Mouse (Mus musculus): Measurements from ENCODE around the gene Snx29. TPM values are rescaled to one million over a fixed set of nuclear protein-coding genes. Genes with fewer than 3 reads are reported as not detected.

Gene Snx29
- polyA plus RNA-seq, 1 experiment, result not detected

DNA sequence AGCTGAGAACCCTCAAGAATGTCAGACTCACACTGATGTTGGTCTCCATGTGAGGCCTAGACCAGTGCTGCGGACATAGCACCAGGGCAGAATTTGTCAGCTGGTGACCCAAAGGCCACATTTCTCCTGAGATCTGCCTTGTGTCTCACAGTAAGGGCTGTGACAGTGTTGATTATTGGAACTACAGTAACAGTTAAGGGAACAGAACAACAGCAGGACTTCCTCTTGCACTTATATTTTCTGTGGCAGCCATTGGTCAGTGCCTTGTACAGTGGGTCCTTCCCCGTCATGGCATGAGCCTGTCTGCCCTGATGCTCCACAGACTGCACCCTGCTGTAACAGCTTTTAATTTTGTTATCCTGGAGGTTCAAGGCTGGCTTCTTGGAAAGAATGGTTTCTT lies 403.2 kb downstream of the Snx29 start:
- WGBS, result 94% methylated on average over 2 of the region's 2 CpGs
- Histone ChIP-seq H3K4me3 (ENCODE audit: insufficient read depth, low read depth, low read length) (no peak overlapping the region), H3K27ac (ENCODE audit: insufficient read depth, low read depth, low read length) (no peak overlapping the region), H3K4me1 (ENCODE audit: control insufficient read depth, insufficient read depth, low read length) (peaks cover 3% of the 10 kb centered on the region; the same call in 1 of the 2 replicates)
- TF ChIP-seq CTCF (IDR thresholded peaks at IDR 0.05; ENCODE audit: insufficient read depth, low read depth, low read length) (no peak), POLR2A (IDR thresholded peaks at IDR 0.05; ENCODE audit: insufficient read depth, low read depth, low read length) (no peak)

GRCm38 (mm10) chr16:11727331-11727730 lies 404.6 kb downstream of the Snx29 start:
- TF ChIP-seq POLR2A (IDR thresholded peaks at IDR 0.05; ENCODE audit: insufficient read depth, low read depth, low read length) (no peak), CTCF (IDR thresholded peaks at IDR 0.05; ENCODE audit: insufficient read depth, low read depth, low read length) (no peak)
- no peak overlapping the region for H3K4me3 ChIP-seq (ENCODE audit: insufficient read depth, low read depth, low read length)
- H3K4me1 ChIP-seq (ENCODE audit: control insufficient read depth, insufficient read depth, low read length), result peaks cover 3% of the 10 kb centered on the region; the same call in 1 of the 2 replicates
- no peak overlapping the region for H3K27ac ChIP-seq (ENCODE audit: insufficient read depth, low read depth, low read length)
- WGBS, result 96% methylated on average over 9 of the region's 9 CpGs

GRCm38 (mm10) chr16:11728131-11728530 lies 405.4 kb downstream of the Snx29 start:
- 91% methylated on average over 3 of the region's 3 CpGs for whole genome bisulfite sequencing
- no peak overlapping the region for H3K4me3 ChIP-seq (ENCODE audit: insufficient read depth, low read depth, low read length)
- TF ChIP-seq CTCF (IDR thresholded peaks at IDR 0.05; ENCODE audit: insufficient read depth, low read depth, low read length) (no peak), POLR2A (IDR thresholded peaks at IDR 0.05; ENCODE audit: insufficient read depth, low read depth, low read length) (no peak)
- H3K27ac ChIP-seq (ENCODE audit: insufficient read depth, low read depth, low read length), result no peak overlapping the region
- H3K4me1 ChIP-seq (ENCODE audit: control insufficient read depth, insufficient read depth, low read length), result peaks cover 3% of the 10 kb centered on the region; the same call in 1 of the 2 replicates

- Histone ChIP-seq H3K27ac (ENCODE audit: insufficient read depth, low read depth, low read length) (no peak overlapping the region), H3K4me3 (ENCODE audit: insufficient read depth, low read depth, low read length) (no peak overlapping the region), H3K4me1 (ENCODE audit: control insufficient read depth, insufficient read depth, low read length) (peaks cover 3% of the 10 kb centered on the region; the same call in 1 of the 2 replicates)
- 65% methylated on average over 3 of the region's 3 CpGs for WGBS
- TF ChIP-seq POLR2A (IDR thresholded peaks at IDR 0.05; ENCODE audit: insufficient read depth, low read depth, low read length) (no peak), CTCF (IDR thresholded peaks at IDR 0.05; ENCODE audit: insufficient read depth, low read depth, low read length) (no peak)
These were observed 405.9 kb downstream of the Snx29 start for GRCm38 (mm10) chr16:11728627-11729026.

GRCm38 (mm10) chr16:11729111-11729510 lies 406.4 kb downstream of the Snx29 start:
- H3K4me3 ChIP-seq (ENCODE audit: insufficient read depth, low read depth, low read length), result no peak overlapping the region
- peaks cover 3% of the 10 kb centered on the region; the same call in 1 of the 2 replicates for H3K4me1 ChIP-seq (ENCODE audit: control insufficient read depth, insufficient read depth, low read length)
- no peak overlapping the region for H3K27ac ChIP-seq (ENCODE audit: insufficient read depth, low read depth, low read length)
- no peak for TF ChIP-seq CTCF (IDR thresholded peaks at IDR 0.05; ENCODE audit: insufficient read depth, low read depth, low read length)
- no peak for TF ChIP-seq POLR2A (IDR thresholded peaks at IDR 0.05; ENCODE audit: insufficient read depth, low read depth, low read length)
- 78% methylated on average over 6 of the region's 6 CpGs for WGBS

DNA sequence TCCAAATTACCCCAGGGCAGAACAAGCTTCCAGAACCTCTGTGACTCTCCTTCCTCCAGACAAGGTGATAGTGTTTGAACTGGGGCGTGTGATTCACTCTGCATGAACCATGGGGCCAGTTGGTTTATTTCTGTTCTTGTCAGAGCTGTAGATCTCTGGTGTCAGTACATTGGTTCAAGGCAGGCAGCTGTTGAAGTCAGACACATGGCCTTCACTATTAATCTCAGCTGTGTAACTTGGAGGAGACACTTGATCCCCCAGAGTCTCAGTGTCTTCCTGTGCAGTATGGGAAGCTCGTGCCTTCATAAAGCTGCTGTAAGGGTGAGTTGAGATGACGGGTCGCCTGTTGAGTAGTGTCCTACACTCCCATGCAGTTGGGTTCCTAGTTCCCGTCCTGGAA lies 407.1 kb downstream of the Snx29 start:
- Histone ChIP-seq H3K27ac (ENCODE audit: insufficient read depth, low read depth, low read length) (no peak overlapping the region), H3K4me1 (ENCODE audit: control insufficient read depth, insufficient read depth, low read length) (peaks cover 3% of the 10 kb centered on the region; the same call in 1 of the 2 replicates), H3K4me3 (ENCODE audit: insufficient read depth, low read depth, low read length) (no peak overlapping the region)
- WGBS, result 97% methylated on average over 5 of the region's 5 CpGs
- no peak for TF ChIP-seq POLR2A (IDR thresholded peaks at IDR 0.05; ENCODE audit: insufficient read depth, low read depth, low read length)
- TF ChIP-seq CTCF (IDR thresholded peaks at IDR 0.05; ENCODE audit: insufficient read depth, low read depth, low read length), result no peak

DNA sequence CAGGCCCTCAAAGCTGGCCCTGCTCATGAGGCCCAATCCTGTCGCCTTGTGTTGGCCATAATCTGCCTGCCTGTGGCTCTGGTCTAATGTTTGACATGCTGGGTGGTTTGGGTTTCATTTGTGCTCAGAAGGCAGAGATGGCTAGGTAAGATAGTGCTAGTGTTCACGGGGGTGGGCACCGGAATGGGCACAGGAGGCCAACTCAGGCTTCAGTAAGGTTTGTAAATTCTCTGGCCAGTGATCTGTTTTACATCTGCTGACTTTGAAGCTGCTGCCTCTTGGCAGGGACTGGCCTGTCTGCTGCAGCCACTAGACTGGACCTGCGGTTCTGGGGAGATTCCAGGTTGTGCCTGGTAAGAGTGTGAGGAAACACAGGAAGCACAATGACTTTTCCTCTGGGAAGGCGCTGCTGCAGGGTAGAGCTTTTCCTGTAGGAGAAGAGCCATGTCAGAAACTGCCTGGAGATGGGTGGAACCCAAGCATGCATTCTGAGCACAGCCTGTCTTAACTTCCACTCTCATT lies 408.4 kb downstream of the Snx29 start:
- Histone ChIP-seq H3K4me3 (ENCODE audit: insufficient read depth, low read depth, low read length) (no peak overlapping the region), H3K27ac (ENCODE audit: insufficient read depth, low read depth, low read length) (no peak overlapping the region), H3K4me1 (ENCODE audit: control insufficient read depth, insufficient read depth, low read length) (peaks cover 3% of the 10 kb centered on the region; the same call in 1 of the 2 replicates)
- TF ChIP-seq POLR2A (IDR thresholded peaks at IDR 0.05; ENCODE audit: insufficient read depth, low read depth, low read length) (no peak), CTCF (IDR thresholded peaks at IDR 0.05; ENCODE audit: insufficient read depth, low read depth, low read length) (no peak)
- WGBS, result 92% methylated on average over 5 of the region's 5 CpGs

GRCm38 (mm10) chr16:11738341-11738740 lies 415.6 kb downstream of the Snx29 start:
- Histone ChIP-seq H3K4me3 (ENCODE audit: insufficient read depth, low read depth, low read length) (no peak overlapping the region), H3K27ac (ENCODE audit: insufficient read depth, low read depth, low read length) (no peak overlapping the region), H3K4me1 (ENCODE audit: control insufficient read depth, insufficient read depth, low read length) (peaks cover 14% of the 10 kb centered on the region)
- WGBS, result 79% methylated on average over 7 of the region's 7 CpGs
- TF ChIP-seq CTCF (IDR thresholded peaks at IDR 0.05; ENCODE audit: insufficient read depth, low read depth, low read length) (no peak), POLR2A (IDR thresholded peaks at IDR 0.05; ENCODE audit: insufficient read depth, low read depth, low read length) (no peak)

DNA sequence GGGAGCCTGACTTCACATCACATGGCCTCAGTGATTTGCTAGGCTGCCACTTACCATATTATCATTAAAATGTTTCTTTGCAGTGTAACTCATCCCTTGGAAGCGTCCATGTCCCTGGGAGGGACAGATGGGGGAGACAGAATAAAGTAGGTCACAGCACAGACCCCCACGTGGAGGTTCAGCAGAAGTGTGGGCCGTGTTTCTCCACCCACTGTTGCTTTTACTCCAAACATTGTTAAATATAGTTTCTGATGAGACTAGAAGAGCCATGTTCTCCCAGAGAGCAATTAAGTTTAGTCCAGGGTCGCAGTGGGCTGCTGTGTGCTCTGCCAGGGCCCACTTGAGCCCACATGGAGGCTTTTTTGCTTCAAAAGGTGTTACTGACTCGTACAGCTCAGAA lies 419.2 kb downstream of the Snx29 start:
- Histone ChIP-seq H3K27ac (ENCODE audit: insufficient read depth, low read depth, low read length) (no peak overlapping the region), H3K4me1 (ENCODE audit: control insufficient read depth, insufficient read depth, low read length) (peaks cover 30% of the 10 kb centered on the region), H3K4me3 (ENCODE audit: insufficient read depth, low read depth, low read length) (no peak overlapping the region)
- TF ChIP-seq POLR2A (IDR thresholded peaks at IDR 0.05; ENCODE audit: insufficient read depth, low read depth, low read length) (no peak), CTCF (IDR thresholded peaks at IDR 0.05; ENCODE audit: insufficient read depth, low read depth, low read length) (no peak)
- WGBS, result 60% methylated on average over 5 of the region's 5 CpGs
